Comparison of ENCODE assay signal across 27 mouse cellular contexts in genomic region chr10:126413786-126414185, GRCm38 (mm10).
DNase-seq lines count a peak whose midpoint lies in the region; ATAC-seq and TF ChIP-seq lines count a peak whose summit lies in the region.
"Had no signal": no experiment of that assay in that cellular context is flagged by ENCODE, and none has a peak within 500 bp of the region (broad histone marks: within the 10 kb centered on the region; RNA-seq: fewer than 3 reads in every experiment).

No protein-coding gene starts in this region.

- H3K4me2 ChIP-seq in forebrain, postnatal 0 days (ENCODE audit: low read depth), result no peak overlapping the region
- no peak overlapping the region for H3K4me2 ChIP-seq in forebrain, embryonic 11.5 days (ENCODE audit: low read depth, low read length, severe bottlenecking)
- no peak overlapping the region for H3K4me2 ChIP-seq in lung, embryonic 14.5 days
- H3K4me2 ChIP-seq: embryonic facial prominence, embryonic 12.5 days; forebrain, embryonic 12.5 days had no signal

- H3K9ac ChIP-seq in forebrain, postnatal 0 days, result no peak overlapping the region
- no peak overlapping the region for H3K9ac ChIP-seq in forebrain, embryonic 11.5 days (ENCODE audit: low read length)
- no peak overlapping the region for H3K9ac ChIP-seq in lung, embryonic 14.5 days
- H3K9ac ChIP-seq: embryonic facial prominence, embryonic 12.5 days; forebrain, embryonic 12.5 days had no signal

- no peaks in the 10 kb centered on the region for H3K27me3 ChIP-seq in forebrain, postnatal 0 days (ENCODE audit: insufficient read depth, low read length)
- no peaks in the 10 kb centered on the region for H3K27me3 ChIP-seq in forebrain, embryonic 11.5 days (ENCODE audit: control insufficient read depth, insufficient read depth, low read length)
- H3K27me3 ChIP-seq in lung, embryonic 14.5 days (ENCODE audit: insufficient read depth, low read length), result no peaks in the 10 kb centered on the region
- H3K27me3 ChIP-seq: CH12.LX; embryonic facial prominence, embryonic 12.5 days; forebrain, embryonic 12.5 days; Patski had no signal

- no peak overlapping the region for H3K27ac ChIP-seq in forebrain, postnatal 0 days (ENCODE audit: low read depth, low read length)
- H3K27ac ChIP-seq in forebrain, embryonic 11.5 days (ENCODE audit: low read depth, low read length), result no peak overlapping the region
- H3K27ac ChIP-seq in lung, embryonic 14.5 days (ENCODE audit: low read depth), result no peak overlapping the region
- H3K27ac ChIP-seq: embryonic facial prominence, embryonic 10.5 days; embryonic facial prominence, embryonic 12.5 days; forebrain, embryonic 12.5 days had no signal

- 75% methylated on average over 7 of the region's 7 CpGs for WGBS in forebrain, postnatal 0 days
- 93% methylated on average over 7 of the region's 7 CpGs for WGBS in forebrain, embryonic 11.5 days
- WGBS in lung, embryonic 14.5 days, result 32% methylated on average over 7 of the region's 7 CpGs

- H3K4me1 ChIP-seq in forebrain, postnatal 0 days (ENCODE audit: insufficient read depth), result peaks cover 4% of the 10 kb centered on the region; the same call in 1 of the 2 replicates
- H3K4me1 ChIP-seq in forebrain, embryonic 11.5 days (replicated peaks; ENCODE audit: control insufficient read depth, insufficient read depth, low read length), result no peaks in the 10 kb centered on the region
- H3K4me1 ChIP-seq in lung, embryonic 14.5 days (ENCODE audit: insufficient read depth), result no peaks in the 10 kb centered on the region
- H3K4me1 ChIP-seq: embryonic facial prominence, embryonic 10.5 days; embryonic facial prominence, embryonic 12.5 days; forebrain, embryonic 12.5 days had no signal

- no peak for ATAC-seq in forebrain, postnatal 0 days
- no peak for ATAC-seq in forebrain, embryonic 11.5 days (replicated peaks; ENCODE audit: low FRiP score)
- no peak for ATAC-seq in lung, embryonic 14.5 days (ENCODE audit: insufficient read depth)
- ATAC-seq: activated CD4-positive, CD25-positive, alpha-beta regulatory T cell, adult 4 months; CD4-positive, CD25-positive, alpha-beta regulatory T cell, adult 4 months; forebrain, embryonic 14.5 days; forebrain, embryonic 16.5 days; Patski had no signal

- H3K9me3 ChIP-seq in forebrain, postnatal 0 days (ENCODE audit: low read length), result no peaks in the 10 kb centered on the region
- H3K9me3 ChIP-seq in forebrain, embryonic 11.5 days (ENCODE audit: control insufficient read depth, low read length), result no peaks in the 10 kb centered on the region
- no peaks in the 10 kb centered on the region for H3K9me3 ChIP-seq in lung, embryonic 14.5 days (ENCODE audit: low read depth, low read length)
- H3K9me3 ChIP-seq: embryonic facial prominence, embryonic 12.5 days; forebrain, embryonic 12.5 days had no signal

- TF ChIP-seq CTCF in forebrain, postnatal 0 days (IDR thresholded peaks at IDR 0.05; ENCODE audit: low read depth), result no peak
- TF ChIP-seq CTCF in lung, embryonic 14.5 days (IDR thresholded peaks at IDR 0.05; ENCODE audit: low read depth), result no peak

- H3K36me3 ChIP-seq in forebrain, postnatal 0 days (ENCODE audit: insufficient read depth), result no peaks in the 10 kb centered on the region
- no peaks in the 10 kb centered on the region for H3K36me3 ChIP-seq in forebrain, embryonic 11.5 days (ENCODE audit: control insufficient read depth, insufficient read depth, low read length)
- no peaks in the 10 kb centered on the region for H3K36me3 ChIP-seq in lung, embryonic 14.5 days (ENCODE audit: insufficient read depth)
- H3K36me3 ChIP-seq: embryonic facial prominence, embryonic 10.5 days; embryonic facial prominence, embryonic 12.5 days; forebrain, embryonic 12.5 days; G1E had no signal

- no peak overlapping the region for H3K4me3 ChIP-seq in forebrain, postnatal 0 days (ENCODE audit: low read depth, low read length)
- no peak overlapping the region for H3K4me3 ChIP-seq in forebrain, embryonic 11.5 days (ENCODE audit: low read depth, low read length)
- H3K4me3 ChIP-seq in lung, embryonic 14.5 days (ENCODE audit: low read depth, low read length), result no peak overlapping the region
- H3K4me3 ChIP-seq: embryonic facial prominence, embryonic 10.5 days; embryonic facial prominence, embryonic 12.5 days; forebrain, embryonic 12.5 days had no signal

- DNase-seq in embryo, embryonic 10 days (ENCODE audit: low spot score), result peak; percentile 8
- DNase-seq in embryo, embryonic 9.5 days (ENCODE audit: extremely low spot score), result no peak
- DNase-seq in forebrain, postnatal 0 days, result peak; percentile 23
- no peak for DNase-seq in forebrain, embryonic 11.5 days (ENCODE audit: low spot score)
- DNase-seq in lung, embryonic 14.5 days, result peak; percentile 2
- no peak for DNase-seq in lung, postnatal 14 days
- peak; percentile 34 for DNase-seq in telencephalon, adult 2 months (ENCODE audit: low read depth, low spot score)
- DNase-seq in liver, result no peak
- DNase-seq: adrenal gland, adult 8-10 months; adrenal gland, postnatal 14 days; adrenal gland, postnatal 36 days; B cell, adult 2 months; cerebellum, adult 11-12 months; cerebellum, adult 2 months; cerebellum, adult 9-10 months; cerebellum, postnatal 10 days; cerebellum, postnatal 25 days had no signal

Comparison
In these comparisons a context has a peak if more than half of its experiments do, and no peak if none do; other contexts are left out.
1. DNase-seq: peak in embryo, embryonic 10 days (single experiment), forebrain, postnatal 0 days (single experiment), lung, embryonic 14.5 days (single experiment) and telencephalon, adult 2 months (single experiment); none in embryo, embryonic 9.5 days (single experiment), forebrain, embryonic 11.5 days (single experiment), lung, postnatal 14 days (single experiment) and liver (single experiment).